Mouse (Mus musculus) thymus, postnatal 10 days (tissue): ENCODE measurements around the gene Rhof.
A peak's percentile ranks its signal among the peaks of the same experiment; 100 is the strongest.

ENCODE experiments used
- DNase-seq, 2 experiments: peaks; one replicate each; pipeline ENCODE4 v3.0.0; 2021; ENCODE audit warnings: low spot score in 2 of 2

Rhof gene

GRCm38 (mm10) chr5:123135471-123136360 is 3.2 kb upstream of the Rhof start:
- no peak for DNase-seq

GRCm38 (mm10) chr5:123134875-123135382 is 2.4 kb upstream of the Rhof start:
- DNase-seq: no peak

- DNase-seq: no peak
These were observed 1.8 kb upstream of the Rhof start for GRCm38 (mm10) chr5:123134186-123134874.

- DNase-seq: no peak
These were observed 1.3 kb upstream of the Rhof start for GRCm38 (mm10) chr5:123133784-123134143.

- peak; percentile 86 to 91 for DNase-seq
These were observed 741 bp upstream of the Rhof start for GRCm38 (mm10) chr5:123133083-123133783.

GRCm38 (mm10) chr5:123130814-123131148 is 1.7 kb downstream of the Rhof start:
- no peak for DNase-seq

- no peak for DNase-seq
These were observed 2.3 kb downstream of the Rhof start for GRCm38 (mm10) chr5:123130030-123130813.

GRCm38 (mm10) chr5:123129170-123129757 is 3.2 kb downstream of the Rhof start:
- DNase-seq: no peak

- DNase-seq: peak; percentile 81 to 87
These were observed 3.9 kb downstream of the Rhof start for GRCm38 (mm10) chr5:123128426-123129169.

- no peak for DNase-seq
These were observed 5.5 kb downstream of the Rhof start for GRCm38 (mm10) chr5:123127031-123127430.

- peak; percentile 61 to 69 for DNase-seq
These were observed 6.7 kb downstream of the Rhof start for GRCm38 (mm10) chr5:123125638-123126406.

- no peak for DNase-seq
These were observed 7.4 kb downstream of the Rhof start for GRCm38 (mm10) chr5:123125105-123125504.

GRCm38 (mm10) chr5:123122181-123122580 is 10.3 kb downstream of the Rhof start:
- peak in 1 of 2 experiments; percentile 44 for DNase-seq

GRCm38 (mm10) chr5:123120624-123121215 is 11.8 kb downstream of the Rhof start:
- no peak for DNase-seq

- no peak for DNase-seq
These were observed 13.7 kb downstream of the Rhof start for GRCm38 (mm10) chr5:123118826-123119225.

GRCm38 (mm10) chr5:123117773-123118172 is 14.7 kb downstream of the Rhof start:
- no peak for DNase-seq

- DNase-seq: peak; percentile 66 to 87
These were observed 15.2 kb downstream of the Rhof start for GRCm38 (mm10) chr5:123117257-123117656.

GRCm38 (mm10) chr5:123116080-123116479 is 16.4 kb downstream of the Rhof start:
- no peak for DNase-seq

GRCm38 (mm10) chr5:123114924-123115323 is 17.6 kb downstream of the Rhof start:
- DNase-seq: peak; percentile 32 to 59
